Mouse (Mus musculus) CH12.LX (cell line): ENCODE data around the gene Fam107a. TPM values are rescaled to one million over a fixed set of nuclear protein-coding genes. Genes with fewer than 3 reads are reported as not detected.

Source experiments
- DNase-seq: peaks from one replicate; pipeline ENCODE4 v3.0.0-alpha.2; 2013; ENCODE audit errors: extremely low read depth
- H3K27ac ChIP-seq: 2 replicates; pipeline ENCODE4 v1.5.1; 2012; ENCODE audit warnings: low read depth, mild to moderate bottlenecking, control low read depth, moderate library complexity; ENCODE audit not compliant: insufficient read depth
- H3K27me3 ChIP-seq: replicated peaks from 2 replicates; pipeline ENCODE3; 2012; ENCODE audit warnings: inconsistent platforms
- H3K36me3 ChIP-seq, 2 experiments: replicated peaks in 1 of 2; 2 replicates each; pipeline versions ENCODE3 to v1.6.1; 2012; ENCODE audit warnings: inconsistent platforms in 1 of 2, low read length in 1 of 2, mild to moderate bottlenecking in 1 of 2, mixed read lengths in 1 of 2, moderate library complexity in 1 of 2; ENCODE audit not compliant: control insufficient read depth in 1 of 2, insufficient read depth in 1 of 2
- H3K4me1 ChIP-seq, 2 experiments: 2 replicates each; pipeline ENCODE4 v1.6.1; 2012; ENCODE audit warnings: inconsistent platforms in 1 of 2, moderate library complexity in 1 of 2; ENCODE audit not compliant: insufficient read depth in 2 of 2, control insufficient read depth in 1 of 2
- H3K4me2 ChIP-seq: 2 replicates; pipeline ENCODE4 v1.6.1; 2012; ENCODE audit warnings: low read depth, mild to moderate bottlenecking, control low read depth; ENCODE audit not compliant: poor library complexity, insufficient read depth, severe bottlenecking
- H3K4me3 ChIP-seq, 3 experiments: fragments of 150-350 bp in 1 of 3; sonication (generic) in 1 of 3; replicated peaks in 1 of 3; 2 replicates each; pipeline versions ENCODE3 to v1.5.1; 2011 to 2012; ENCODE audit warnings: low read depth in 2 of 3, low read length in 2 of 3, mild to moderate bottlenecking in 2 of 3, moderate library complexity in 2 of 3, control low read depth in 1 of 3, improper control_type of control experiment in 1 of 3, inconsistent platforms in 1 of 3, mixed read lengths in 1 of 3; ENCODE audit not compliant: poor library complexity in 1 of 3
- H3K79me2 ChIP-seq: replicated peaks from 2 replicates; pipeline ENCODE4 v1.6.1; 2012; ENCODE audit warnings: mild to moderate bottlenecking, moderate library complexity; ENCODE audit not compliant: control insufficient read depth, poor library complexity, insufficient read depth, severe bottlenecking; ENCODE audit errors: extremely low read depth
- H3K9ac ChIP-seq: 2 replicates; pipeline ENCODE4 v1.6.1; 2012; ENCODE audit warnings: low read depth, mild to moderate bottlenecking, control low read depth, moderate library complexity; ENCODE audit not compliant: insufficient read depth
- H3K9me3 ChIP-seq: replicated peaks from 2 replicates; pipeline ENCODE3; 2012; ENCODE audit warnings: low read length, inconsistent platforms, mixed read lengths
- CHD1 ChIP-seq: IDR thresholded peaks from 2 replicates; pipeline ENCODE4 v1.6.1; 2012; ENCODE audit warnings: low read depth, low read length, improper control_type of control experiment, inconsistent platforms
- E2F4 ChIP-seq: IDR thresholded peaks from 2 replicates; pipeline ENCODE4 v1.6.1; 2011; ENCODE audit warnings: low read depth, low read length, improper control_type of control experiment; ENCODE audit not compliant: insufficient replicate concordance
- EP300 ChIP-seq: IDR thresholded peaks from 2 replicates; pipeline ENCODE4 v1.6.1; 2011; ENCODE audit warnings: low read length, improper control_type of control experiment
- GABPA ChIP-seq: IDR thresholded peaks from 2 replicates; pipeline ENCODE4 v1.6.1; 2012; ENCODE audit warnings: low read depth, low read length, improper control_type of control experiment, inconsistent platforms; ENCODE audit not compliant: insufficient replicate concordance
- JUN ChIP-seq: IDR thresholded peaks from 2 replicates; pipeline ENCODE4 v1.6.1; 2011; ENCODE audit warnings: low read depth, mild to moderate bottlenecking, low read length, improper control_type of control experiment, moderate library complexity; ENCODE audit not compliant: insufficient read depth
- KAT2A ChIP-seq: IDR thresholded peaks from 2 replicates; pipeline ENCODE4 v1.6.1; 2012; ENCODE audit warnings: low read length, improper control_type of control experiment, inconsistent platforms; ENCODE audit not compliant: insufficient replicate concordance
- MAX ChIP-seq: IDR thresholded peaks from 2 replicates; pipeline ENCODE4 v1.6.1; 2011; ENCODE audit warnings: low read length, improper control_type of control experiment
- MAZ ChIP-seq: IDR thresholded peaks from 2 replicates; pipeline ENCODE4 v1.6.1; 2012; ENCODE audit warnings: low read depth, mild to moderate bottlenecking, inconsistent platforms, low read length, improper control_type of control experiment, moderate library complexity
- MXI1 ChIP-seq: IDR thresholded peaks from 2 replicates; pipeline ENCODE4 v1.6.1; 2011; ENCODE audit warnings: mild to moderate bottlenecking, low read depth, low read length, improper control_type of control experiment
- PAX5 ChIP-seq: IDR thresholded peaks from 2 replicates; pipeline ENCODE4 v1.6.1; 2012; ENCODE audit warnings: low read length, inconsistent platforms, mixed read lengths
- RAD21 ChIP-seq: IDR thresholded peaks from 2 replicates; pipeline ENCODE4 v1.6.1; 2011; ENCODE audit warnings: low read depth, mild to moderate bottlenecking, low read length, improper control_type of control experiment, moderate library complexity
- SMC3 ChIP-seq: IDR thresholded peaks from 2 replicates; pipeline ENCODE4 v1.6.1; 2011; ENCODE audit warnings: low read depth, low read length, improper control_type of control experiment
- TCF12 ChIP-seq: IDR thresholded peaks from 2 replicates; pipeline ENCODE4 v1.6.1; 2014; ENCODE audit warnings: low read depth, mild to moderate bottlenecking, inconsistent platforms, low read length, improper control_type of control experiment
- USF2 ChIP-seq: conservative IDR thresholded peaks from 2 replicates; pipeline ENCODE4 v1.6.1; 2011; ENCODE audit warnings: low read depth, low read length, improper control_type of control experiment
- ZNF384 ChIP-seq: IDR thresholded peaks from 2 replicates; pipeline ENCODE4 v1.6.1; 2012; ENCODE audit warnings: low read depth, low read length, improper control_type of control experiment, inconsistent platforms
- dilution Hi-C: fragments of 300-500 bp; cut with MboI; formaldehyde crosslinking; loops from 2 replicates; pipeline ENCODE4 v1.14.3; 2020; ENCODE audit warnings: low sequenced_read_pairs; ENCODE audit not compliant: extremely low pct_unique_long_range_greater_than_20kb, extremely low pct_ligation_motif_present
- in situ Hi-C: fragments of 300-500 bp; cut with MboI; formaldehyde crosslinking; loops from 3 replicates; pipeline ENCODE4 v1.14.3; 2019; ENCODE audit warnings: low sequenced_read_pairs, low pct_ligation_motif_present, low pct_unique_long_range_greater_than_20kb, mixed read lengths
- polyA plus RNA-seq: library from polyadenylated mRNA; unstranded; fragments of >175 nt; gene quantifications from 2 replicates; pipeline ENCODE4 v1.2.1, GENCODE M21; 2012; ENCODE audit warnings: low read depth; ENCODE audit not compliant: insufficient read length
- total RNA-seq, 2 experiments: library from RNA; depleted of rRNA; stranded (reverse); fragments of 300-350 nt in 1 of 2; fragments of >200 nt in 1 of 2; gene quantifications; 2 replicates each; pipeline ENCODE4 v1.2.3; 2012 to 2014

Fam107a gene
- total and polyA plus RNA-seq, 3 experiments: not detected

DNA sequence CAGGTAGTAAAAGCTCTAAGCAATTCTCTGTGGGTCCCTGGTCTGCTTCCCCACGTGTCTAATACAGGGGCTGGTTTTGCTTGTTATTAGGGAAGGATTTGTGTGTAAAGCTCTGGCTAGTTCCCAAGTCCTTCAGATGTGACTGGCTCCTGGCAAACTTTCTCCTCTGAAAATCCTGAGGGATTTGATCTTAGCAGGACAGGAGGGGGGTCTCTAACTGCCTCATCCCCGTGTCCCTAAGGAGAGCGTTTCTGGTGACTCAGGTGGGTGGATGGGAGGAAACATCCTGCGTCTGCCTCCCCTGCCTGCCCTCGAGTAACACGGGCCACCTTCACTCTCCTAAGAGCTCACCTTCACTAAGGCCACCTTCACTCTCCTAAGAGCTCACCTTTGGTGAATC lies 12.6 kb upstream of the Fam107a start:
- Histone ChIP-seq H3K9me3 (no peaks in the 10 kb centered on the region), H3K36me3 (no peaks in the 10 kb centered on the region), H3K27ac (no peak overlapping the region), H3K79me2 (no peaks in the 10 kb centered on the region), H3K27me3 (no peaks in the 10 kb centered on the region), H3K9ac (no peak overlapping the region), H3K4me3 (no peak overlapping the region), H3K4me1 (peaks cover 0 to 6% of the 10 kb centered on the region in 2 experiments; a peak in 2 of 4 replicates), H3K4me2 (no peak overlapping the region)
- dilution Hi-C loops: no loop called here
- in situ Hi-C loops: loop anchor here (10.0 kb wide), 1 partner anchor 366 kb away; no protein-coding TSS in a partner anchor
- DNase-seq: no peak
- TF ChIP-seq SMC3 (no peak), JUN (no peak), RAD21 (no peak), ZNF384 (no peak), TCF12 (no peak), PAX5 (no peak)

DNA sequence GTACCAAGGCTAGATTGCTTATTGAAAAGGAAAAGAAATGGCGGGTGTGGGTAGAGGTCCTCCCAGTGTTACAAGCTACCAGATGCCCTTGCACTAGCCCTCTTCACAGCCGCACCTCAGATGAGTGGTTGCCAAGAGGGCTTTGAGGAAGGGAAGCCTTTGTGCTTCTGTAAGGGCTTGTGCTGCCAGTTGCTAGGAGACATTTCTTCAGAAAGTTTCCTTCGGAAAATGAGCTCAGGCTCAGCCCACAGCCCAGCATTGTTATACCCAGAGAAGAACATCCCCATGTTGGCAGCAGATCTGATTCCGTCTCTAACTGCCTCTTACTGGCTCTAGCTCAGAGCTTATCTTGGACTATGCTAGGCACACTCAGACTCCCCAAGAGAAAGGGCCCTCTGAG lies 11.7 kb upstream of the Fam107a start:
- H3K9ac ChIP-seq: no peak overlapping the region
- DNase-seq: no peak
- no peaks in the 10 kb centered on the region for H3K9me3 ChIP-seq
- H3K4me2 ChIP-seq: no peak overlapping the region
- dilution Hi-C loops (no loop called here), in situ Hi-C loops (no loop called here)
- peaks cover 0 to 6% of the 10 kb centered on the region in 2 experiments; a peak in 2 of 4 replicates for H3K4me1 ChIP-seq
- no peaks in the 10 kb centered on the region for H3K79me2 ChIP-seq
- no peaks in the 10 kb centered on the region for H3K27me3 ChIP-seq
- H3K4me3 ChIP-seq: no peak overlapping the region
- TF ChIP-seq USF2 (no peak), E2F4 (no peak), MAZ (no peak), EP300 (no peak), MAX (no peak), CHD1 (no peak), KAT2A (no peak), MXI1 (no peak), GABPA (no peak)
- no peaks in the 10 kb centered on the region for H3K36me3 ChIP-seq
- H3K27ac ChIP-seq: no peak overlapping the region

DNA sequence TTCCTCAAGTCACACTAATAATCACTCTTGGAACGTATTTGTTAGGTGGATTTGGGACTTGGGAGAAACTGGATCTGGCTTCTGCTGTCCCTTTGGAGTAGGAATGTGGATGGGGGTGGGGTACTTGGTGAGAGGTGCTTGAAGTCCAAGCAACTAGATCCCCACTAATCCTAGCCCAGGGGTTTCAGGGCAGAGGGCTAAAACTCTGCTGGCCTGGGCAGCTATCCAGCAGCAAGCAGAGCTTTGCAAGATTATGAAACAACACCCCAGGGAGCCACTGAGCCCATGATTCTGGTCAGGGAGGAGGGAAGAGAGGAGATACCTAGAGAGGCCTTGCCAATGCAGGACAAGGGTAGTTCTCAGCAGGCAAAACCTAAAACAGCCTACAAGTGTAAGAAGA lies 9.5 kb upstream of the Fam107a start:
- Histone ChIP-seq H3K79me2 (no peaks in the 10 kb centered on the region), H3K4me1 (peaks cover 0 to 6% of the 10 kb centered on the region in 2 experiments; a peak in 2 of 4 replicates), H3K4me2 (no peak overlapping the region), H3K27ac (no peak overlapping the region), H3K4me3 (no peak overlapping the region), H3K9ac (no peak overlapping the region), H3K9me3 (no peaks in the 10 kb centered on the region), H3K36me3 (no peaks in the 10 kb centered on the region), H3K27me3 (no peaks in the 10 kb centered on the region)
- TF ChIP-seq MXI1: no peak
- in situ Hi-C loops (no loop called here), dilution Hi-C loops (no loop called here)
- no peak for DNase-seq
